Mouse (Mus musculus): ENCODE measurements around the gene Brf1. TPM values are rescaled to one million over a fixed set of nuclear protein-coding genes. Genes with fewer than 3 reads are reported as not detected.

Gene Brf1
- polyA plus RNA-seq, 3 experiments from 2014 or later = 20.2 to 32.0 (median 30.5) TPM

GRCm38 (mm10) chr12:112976371-112977073 lies 24.0 kb downstream of the Brf1 start, which contains the start of gene Btbd6:
Gene Btbd6 (plus strand): TSS chr12:112976482.
- peak; percentile 96 for ATAC-seq

GRCm38 (mm10) chr12:112974736-112975135 lies 25.8 kb downstream of the Brf1 start:
- ATAC-seq = no peak

- no peak for ATAC-seq
Measured at GRCm38 (mm10) chr12:112969616-112970015, 30.9 kb downstream of the Brf1 start.

GRCm38 (mm10) chr12:112968943-112969342 lies 31.6 kb downstream of the Brf1 start:
- no peak for ATAC-seq

GRCm38 (mm10) chr12:112965783-112966182 lies 34.7 kb downstream of the Brf1 start:
- ATAC-seq = no peak

GRCm38 (mm10) chr12:112961872-112962271 lies 38.6 kb downstream of the Brf1 start:
- no peak for ATAC-seq

- ATAC-seq = no peak
Measured at GRCm38 (mm10) chr12:112961428-112961827, 39.1 kb downstream of the Brf1 start.

GRCm38 (mm10) chr12:112959421-112959820 lies 41.1 kb downstream of the Brf1 start:
- peak; percentile 89 for ATAC-seq

GRCm38 (mm10) chr12:112958303-112958702 lies 42.2 kb downstream of the Brf1 start:
- ATAC-seq = peak; percentile 46

GRCm38 (mm10) chr12:112955800-112956199 lies 44.7 kb downstream of the Brf1 start:
- ATAC-seq = peak; percentile 50

- no peak for ATAC-seq
Measured at GRCm38 (mm10) chr12:112952926-112953565, 47.5 kb downstream of the Brf1 start.

GRCm38 (mm10) chr12:112952433-112952832 lies 48.1 kb downstream of the Brf1 start:
- no peak for ATAC-seq

GRCm38 (mm10) chr12:112951150-112951842 lies 49.2 kb downstream of the Brf1 start:
- ATAC-seq = no peak

GRCm38 (mm10) chr12:112950761-112951129 lies 49.8 kb downstream of the Brf1 start:
- ATAC-seq = no peak

GRCm38 (mm10) chr12:112950040-112950760 lies 50.3 kb downstream of the Brf1 start:
- ATAC-seq = peak; percentile 88

GRCm38 (mm10) chr12:112947307-112947706 lies 53.2 kb downstream of the Brf1 start:
- no peak for ATAC-seq

GRCm38 (mm10) chr12:112943669-112944068 lies 56.8 kb downstream of the Brf1 start:
- ATAC-seq = no peak

- peak; percentile 80 for ATAC-seq
Measured at GRCm38 (mm10) chr12:112941776-112942713, 58.5 kb downstream of the Brf1 start, which contains the start of gene Nudt14. Gene Nudt14 (minus strand): TSS chr12:112942124.

- ATAC-seq = no peak
Measured at GRCm38 (mm10) chr12:112941156-112941775, 59.2 kb downstream of the Brf1 start.

- ATAC-seq = no peak
Measured at GRCm38 (mm10) chr12:112940710-112941109, 59.8 kb downstream of the Brf1 start.

- ATAC-seq = no peak
Measured at GRCm38 (mm10) chr12:112940238-112940637, 60.3 kb downstream of the Brf1 start.

Measured in inflammation-experienced regulatory T-cells, adult 6 months (primary cell).